Mouse (Mus musculus) testis, adult 2 months (tissue): ENCODE results near the gene Slc25a21. TPM values are rescaled to one million over a fixed set of nuclear protein-coding genes. Genes with fewer than 3 reads are reported as not detected.

Source experiments
- H3K27ac ChIP-seq: fragments of 200-500 bp; 2 replicates; pipeline ENCODE4 v1.5.1; 2012; ENCODE audit warnings: low read depth, low read length; ENCODE audit not compliant: control insufficient read depth, insufficient read depth
- H3K27me3 ChIP-seq: fragments of 200-500 bp; 2 replicates; pipeline ENCODE4 v1.6.1; 2012; ENCODE audit warnings: mild to moderate bottlenecking, low read length, moderate library complexity; ENCODE audit not compliant: control insufficient read depth, insufficient read depth
- H3K36me3 ChIP-seq: fragments of 200-500 bp; 2 replicates; pipeline ENCODE4 v1.6.1; 2012; ENCODE audit warnings: mild to moderate bottlenecking, low read length; ENCODE audit not compliant: control insufficient read depth, insufficient read depth
- H3K4me1 ChIP-seq: fragments of 200-500 bp; 2 replicates; pipeline ENCODE4 v1.6.1; 2012; ENCODE audit warnings: low read length; ENCODE audit not compliant: control insufficient read depth, insufficient read depth
- H3K4me3 ChIP-seq: fragments of 200-500 bp; 2 replicates; pipeline ENCODE4 v1.5.1; 2012; ENCODE audit warnings: low read depth, mild to moderate bottlenecking, low read length, moderate library complexity, mixed read lengths; ENCODE audit not compliant: control insufficient read depth
- CTCF ChIP-seq: fragments of 200-500 bp; IDR thresholded peaks from 2 replicates; pipeline ENCODE4 v1.5.1; 2012; ENCODE audit warnings: low read depth, mild to moderate bottlenecking, inconsistent platforms, low read length, moderate library complexity; ENCODE audit not compliant: control insufficient read depth, insufficient read depth, insufficient replicate concordance
- POLR2A ChIP-seq: fragments of 200-500 bp; IDR thresholded peaks from 2 replicates; pipeline ENCODE4 v1.6.1; 2012; ENCODE audit warnings: low read depth, mild to moderate bottlenecking, inconsistent platforms, low read length, moderate library complexity; ENCODE audit not compliant: control insufficient read depth
- polyA plus RNA-seq: library from polyadenylated mRNA; depleted of rRNA; stranded (reverse); fragments of >200 nt; gene quantifications from 2 replicates; pipeline ENCODE4 v1.2.3, GENCODE M21; 2012

The Slc25a21 gene
- polyA plus RNA-seq, 1 experiment, result 0.75 TPM

DNA sequence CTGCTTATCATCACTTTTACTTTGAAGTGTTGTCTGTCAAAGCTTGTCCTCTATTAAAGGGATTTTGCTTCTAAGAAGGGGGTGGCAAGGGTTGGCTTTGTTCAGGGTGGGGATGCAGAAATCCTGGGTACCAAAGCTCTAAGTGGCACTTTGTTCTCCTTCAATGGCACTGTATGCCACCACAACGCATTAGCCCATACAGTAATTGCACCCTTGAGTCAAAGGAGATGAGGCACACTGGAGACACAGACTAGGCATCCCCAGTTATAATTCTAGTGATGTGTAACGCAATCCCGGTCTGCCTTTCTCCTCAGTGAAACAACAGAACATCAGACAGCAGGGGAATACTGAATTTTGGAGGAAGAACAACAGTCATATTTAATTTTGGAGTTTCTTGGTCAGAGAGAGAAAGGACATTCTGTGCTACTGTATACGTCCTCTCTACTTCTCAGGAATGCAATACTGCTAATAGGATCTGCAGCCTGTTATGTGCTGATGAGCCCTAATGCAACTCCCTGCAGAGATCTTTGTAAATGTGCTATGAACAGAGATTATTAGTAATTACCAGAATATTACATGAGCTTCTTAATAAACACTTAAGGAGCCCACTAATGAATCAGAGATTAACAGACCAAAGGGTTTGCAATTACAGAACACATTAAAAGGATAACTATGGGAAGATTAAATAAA is 333.3 kb downstream of the Slc25a21 start:
- Histone ChIP-seq H3K4me3 (no peak overlapping the region), H3K27ac (no peak overlapping the region), H3K36me3 (no peaks in the 10 kb centered on the region), H3K27me3 (no peaks in the 10 kb centered on the region), H3K4me1 (no peaks in the 10 kb centered on the region)
- no peak for TF ChIP-seq CTCF
- no peak for TF ChIP-seq POLR2A

DNA sequence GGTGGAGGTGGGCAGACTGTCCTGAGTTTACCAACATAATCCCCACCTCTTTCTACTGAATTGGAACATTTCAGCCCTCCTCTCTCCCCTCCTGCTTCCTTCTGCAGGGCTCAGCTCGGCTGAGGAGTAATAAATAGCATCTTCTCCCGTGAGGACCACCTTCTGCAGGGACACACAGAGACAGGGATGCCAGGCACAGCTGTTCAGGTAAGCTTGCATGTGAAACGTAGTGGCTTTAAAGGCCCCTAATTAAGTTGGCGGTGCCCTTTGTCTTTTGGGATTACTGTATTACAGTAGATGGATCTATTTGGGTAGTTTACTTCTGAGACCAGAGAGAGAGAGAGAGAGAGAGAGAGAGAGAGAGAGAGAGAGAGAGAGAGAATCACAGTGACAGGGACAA is 344.6 kb downstream of the Slc25a21 start:
- H3K36me3 ChIP-seq, result no peaks in the 10 kb centered on the region
- H3K4me3 ChIP-seq, result no peak overlapping the region
- TF ChIP-seq CTCF (no peak), POLR2A (no peak)
- H3K4me1 ChIP-seq, result no peaks in the 10 kb centered on the region
- H3K27me3 ChIP-seq, result no peaks in the 10 kb centered on the region
- no peak overlapping the region for H3K27ac ChIP-seq

DNA sequence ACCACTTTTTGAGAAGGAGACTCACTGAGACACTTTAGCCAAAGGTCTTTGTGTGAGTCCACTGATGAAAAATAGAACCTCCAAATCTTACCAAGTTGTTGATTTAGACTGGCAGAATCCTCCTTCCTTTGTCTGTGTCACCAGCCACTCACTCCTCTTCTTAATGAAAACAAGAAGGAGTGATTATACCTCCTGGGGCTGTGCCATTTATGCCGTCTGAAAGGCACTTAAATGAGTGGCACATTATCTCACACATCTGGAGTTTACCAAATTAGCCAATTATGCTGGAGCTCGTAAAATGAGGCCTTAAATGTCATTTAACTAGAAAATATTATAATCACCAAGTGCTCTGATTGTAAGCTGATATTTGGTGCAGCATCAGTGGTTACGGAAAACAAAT is 345.8 kb downstream of the Slc25a21 start:
- no peak overlapping the region for H3K27ac ChIP-seq
- H3K4me1 ChIP-seq, result no peaks in the 10 kb centered on the region
- H3K36me3 ChIP-seq, result no peaks in the 10 kb centered on the region
- no peak overlapping the region for H3K4me3 ChIP-seq
- TF ChIP-seq POLR2A (no peak), CTCF (no peak)
- H3K27me3 ChIP-seq, result no peaks in the 10 kb centered on the region

DNA sequence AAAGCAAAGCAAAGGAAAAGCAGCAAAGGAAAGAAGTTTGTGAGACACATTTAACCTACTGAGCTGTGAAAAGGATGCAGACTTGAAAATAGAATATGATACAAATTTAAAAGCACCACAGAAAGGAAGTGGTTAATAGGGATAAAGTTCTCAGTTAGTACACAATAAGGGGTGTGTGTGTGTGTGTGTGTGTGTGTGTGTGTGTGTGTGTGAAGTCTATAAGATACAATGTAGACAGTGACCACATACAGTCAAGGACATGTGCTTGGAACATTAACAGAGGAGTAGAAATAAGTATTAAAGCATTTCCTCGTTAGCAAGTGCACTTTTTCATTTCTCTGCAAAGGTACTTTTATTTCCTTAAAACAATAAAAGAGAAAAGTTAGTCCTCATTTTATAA is 367.3 kb downstream of the Slc25a21 start:
- no peak overlapping the region for H3K27ac ChIP-seq
- TF ChIP-seq POLR2A, result no peak
- TF ChIP-seq CTCF, result no peak
- no peaks in the 10 kb centered on the region for H3K36me3 ChIP-seq
- no peaks in the 10 kb centered on the region for H3K27me3 ChIP-seq
- peaks cover 5% of the 10 kb centered on the region for H3K4me1 ChIP-seq
- H3K4me3 ChIP-seq, result no peak overlapping the region

- Histone ChIP-seq H3K36me3 (no peaks in the 10 kb centered on the region), H3K27me3 (no peaks in the 10 kb centered on the region), H3K27ac (no peak overlapping the region), H3K4me1 (peaks cover 5% of the 10 kb centered on the region), H3K4me3 (peak overlapping the region; percentile 62; the same call in 1 of the 2 replicates)
- no peak for TF ChIP-seq CTCF
- TF ChIP-seq POLR2A, result no peak
Measured at GRCm38 (mm10) chr12:56829455-56829883, 367.8 kb downstream of the Slc25a21 start.

DNA sequence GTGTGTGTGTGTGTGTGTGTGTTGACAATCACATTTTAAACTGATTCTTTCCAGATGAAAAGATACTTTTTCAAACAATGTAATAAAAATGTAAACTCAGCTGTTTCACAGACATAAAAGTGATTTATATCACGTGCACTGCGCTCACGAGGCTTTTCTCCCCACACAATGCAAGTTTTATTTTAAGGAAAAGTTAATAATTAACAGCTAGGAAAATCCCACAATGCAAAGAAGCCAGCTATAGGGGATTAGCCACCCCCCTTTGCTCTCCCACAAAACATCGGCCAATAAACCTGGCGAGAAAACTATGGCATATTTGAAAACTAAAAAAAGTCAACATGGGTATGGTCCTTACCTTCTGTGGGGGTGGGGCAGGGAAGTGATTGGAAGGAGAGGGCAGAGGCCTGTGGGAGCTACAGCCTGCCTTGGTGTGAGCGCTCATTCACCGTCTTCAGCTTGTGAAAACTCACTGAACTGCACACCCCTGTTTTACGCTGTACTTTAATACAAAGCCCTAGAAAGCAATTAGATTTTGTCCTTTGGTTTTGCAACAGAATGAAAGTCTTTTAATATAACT is 369.4 kb downstream of the Slc25a21 start:
- Histone ChIP-seq H3K4me1 (peaks cover 5% of the 10 kb centered on the region), H3K36me3 (no peaks in the 10 kb centered on the region), H3K4me3 (no peak overlapping the region), H3K27ac (no peak overlapping the region), H3K27me3 (no peaks in the 10 kb centered on the region)
- TF ChIP-seq CTCF, result no peak
- TF ChIP-seq POLR2A, result no peak

- no peak for TF ChIP-seq CTCF
- TF ChIP-seq POLR2A, result no peak
Measured at GRCm38 (mm10) chr12:56824688-56825087, 372.6 kb downstream of the Slc25a21 start.

GRCm38 (mm10) chr12:56822122-56822521 is 375.1 kb downstream of the Slc25a21 start:
- no peaks in the 10 kb centered on the region for H3K4me1 ChIP-seq
- no peak for TF ChIP-seq CTCF
- no peak for TF ChIP-seq POLR2A
- H3K36me3 ChIP-seq, result no peaks in the 10 kb centered on the region
- H3K27ac ChIP-seq, result no peak overlapping the region
- H3K4me3 ChIP-seq, result no peak overlapping the region
- H3K27me3 ChIP-seq, result no peaks in the 10 kb centered on the region

More at GRCm38 (mm10) chr12:56824688-56825087, 372.6 kb downstream of the Slc25a21 start:
- Histone ChIP-seq H3K27me3 (no peaks in the 10 kb centered on the region), H3K27ac (no peak overlapping the region), H3K4me3 (no peak overlapping the region), H3K36me3 (no peaks in the 10 kb centered on the region), H3K4me1 (peaks cover 5% of the 10 kb centered on the region)
